Mouse (Mus musculus) kidney, adult 9 months (tissue): ENCODE data around the gene Cxcl1.

Experiments used
- DNase-seq: peaks from one replicate; pipeline ENCODE4 v3.0.0; 2022

Gene Cxcl1

GRCm38 (mm10) chr5:90888661-90889060, 2.4 kb upstream of the Cxcl1 start:
- no peak for DNase-seq

DNA sequence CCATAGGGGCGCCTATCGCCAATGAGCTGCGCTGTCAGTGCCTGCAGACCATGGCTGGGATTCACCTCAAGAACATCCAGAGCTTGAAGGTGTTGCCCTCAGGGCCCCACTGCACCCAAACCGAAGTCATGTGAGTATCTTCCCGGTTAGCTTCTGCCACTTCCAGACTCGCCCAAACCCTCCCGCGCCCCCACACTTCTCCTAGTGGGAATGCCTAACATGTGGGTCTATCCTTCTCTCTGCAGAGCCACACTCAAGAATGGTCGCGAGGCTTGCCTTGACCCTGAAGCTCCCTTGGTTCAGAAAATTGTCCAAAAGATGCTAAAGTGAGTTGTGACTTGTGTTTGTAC, 398 bp downstream of the Cxcl1 start:
- DNase-seq, result no peak

GRCm38 (mm10) chr5:90894231-90894630, 3.2 kb downstream of the Cxcl1 start:
- no peak for DNase-seq

DNA sequence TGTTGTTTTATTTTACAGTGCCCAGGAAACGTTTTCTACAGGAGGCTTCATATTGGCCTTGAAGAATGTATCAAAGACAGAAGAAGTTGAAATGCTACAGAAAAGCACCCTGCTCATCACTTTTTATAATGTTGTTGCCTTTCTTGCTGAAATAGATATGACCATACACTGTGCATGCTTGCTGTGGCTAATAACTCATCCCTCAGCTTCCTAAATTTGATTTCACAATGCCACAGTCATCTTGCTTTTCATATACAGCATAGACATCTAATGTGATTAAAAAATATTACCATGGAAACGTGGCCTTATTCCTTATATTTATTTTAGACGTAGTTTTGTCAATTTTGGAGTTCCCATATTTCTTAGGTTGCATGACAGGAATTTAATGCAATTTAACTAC, 6.4 kb downstream of the Cxcl1 start:
- DNase-seq, result no peak

DNA sequence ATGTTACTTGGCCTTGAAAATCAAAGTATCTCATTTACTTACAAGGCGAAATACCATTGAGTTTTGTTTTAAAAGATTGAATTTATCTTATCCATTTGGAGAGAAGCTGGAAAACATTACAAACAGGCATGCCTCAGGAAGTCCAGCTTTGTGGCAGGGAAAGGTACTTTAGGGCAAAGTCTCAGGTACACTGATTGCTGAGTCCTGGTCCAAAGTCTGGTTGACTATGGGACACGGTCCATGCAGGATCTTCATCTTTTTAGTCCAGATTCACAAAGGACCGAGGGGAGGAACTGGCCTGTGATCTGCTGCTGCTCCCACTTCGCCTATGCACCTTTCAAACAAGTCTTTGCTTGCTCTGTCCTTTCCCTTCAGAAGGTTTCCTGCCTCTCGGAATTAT, 8.3 kb downstream of the Cxcl1 start:
- DNase-seq, result no peak

DNA sequence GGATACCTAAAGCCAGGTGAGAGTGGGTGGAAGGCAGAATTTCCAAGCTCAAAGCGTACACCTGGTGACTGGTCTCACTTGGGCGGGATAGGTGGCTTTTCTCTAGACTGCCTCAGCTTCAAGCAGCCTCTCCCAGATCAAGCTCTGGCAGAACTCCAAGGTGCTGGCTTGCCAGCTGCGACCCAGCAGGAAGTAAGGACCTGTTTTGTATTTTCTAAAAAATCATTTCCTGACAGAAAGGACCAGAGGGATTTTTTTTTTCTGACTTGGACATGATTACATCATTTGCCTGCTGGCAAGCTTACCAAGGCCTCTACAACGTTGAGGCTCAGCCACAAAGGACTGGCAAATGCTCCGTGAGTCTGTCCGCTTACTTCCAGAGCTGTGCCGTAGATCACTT, 9.1 kb downstream of the Cxcl1 start:
- peak; percentile 56 for DNase-seq

DNA sequence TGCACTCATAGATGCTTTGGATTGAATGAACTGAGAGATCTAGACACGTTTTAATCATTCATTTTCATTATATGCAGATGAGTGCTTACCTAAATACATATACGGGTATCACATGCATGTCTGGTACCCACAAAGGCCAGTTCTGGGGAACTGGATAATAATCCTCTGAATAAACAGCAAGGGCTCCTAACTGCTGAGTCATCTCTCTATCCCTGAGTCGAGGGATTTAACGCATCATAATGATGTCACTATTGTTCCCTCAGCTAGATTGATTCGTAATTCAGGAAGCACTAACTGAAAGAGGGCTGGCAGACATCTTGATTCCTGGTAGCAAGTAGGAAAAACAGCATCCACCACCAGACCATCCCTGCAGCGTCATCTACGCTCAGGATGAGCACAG, 9.6 kb downstream of the Cxcl1 start:
- no peak for DNase-seq

GRCm38 (mm10) chr5:90902380-90903260, 11.6 kb downstream of the Cxcl1 start:
- no peak for DNase-seq

DNA sequence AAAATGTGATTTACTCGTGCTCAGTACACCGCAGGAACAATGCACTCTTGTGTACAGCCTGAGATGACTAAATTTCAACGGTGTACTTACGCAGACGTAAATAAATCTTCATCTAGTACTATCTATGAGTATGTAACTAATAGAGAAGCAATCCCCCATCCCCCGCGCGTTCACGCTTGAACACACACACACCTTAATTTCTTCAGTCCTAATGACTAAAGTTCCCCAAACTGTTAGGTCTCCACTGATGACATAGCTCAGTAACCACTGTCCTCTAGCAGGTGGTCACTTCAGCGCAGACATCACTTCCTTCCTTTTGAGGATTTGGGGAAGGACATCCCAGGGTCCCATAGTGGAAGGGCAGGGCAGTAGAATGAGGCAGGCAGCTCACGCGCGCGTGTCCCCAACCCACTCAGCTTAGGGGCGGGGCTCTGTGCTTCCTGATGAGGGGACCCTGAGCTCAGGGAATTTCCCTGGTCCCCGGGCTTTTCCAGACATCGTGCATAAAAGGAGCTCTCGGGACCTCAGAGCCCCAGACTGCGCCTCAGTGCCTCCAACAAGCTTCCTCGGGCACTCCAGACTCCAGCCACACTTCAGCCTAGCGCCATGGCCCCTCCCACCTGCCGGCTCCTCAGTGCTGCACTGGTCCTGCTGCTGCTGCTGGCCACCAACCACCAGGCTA, 12.4 kb downstream of the Cxcl1 start, which contains the start of gene Cxcl2:
Gene Cxcl2, plus strand, starts transcription at position 533 of the 682 bp plus-strand sequence.
- no peak for DNase-seq

DNA sequence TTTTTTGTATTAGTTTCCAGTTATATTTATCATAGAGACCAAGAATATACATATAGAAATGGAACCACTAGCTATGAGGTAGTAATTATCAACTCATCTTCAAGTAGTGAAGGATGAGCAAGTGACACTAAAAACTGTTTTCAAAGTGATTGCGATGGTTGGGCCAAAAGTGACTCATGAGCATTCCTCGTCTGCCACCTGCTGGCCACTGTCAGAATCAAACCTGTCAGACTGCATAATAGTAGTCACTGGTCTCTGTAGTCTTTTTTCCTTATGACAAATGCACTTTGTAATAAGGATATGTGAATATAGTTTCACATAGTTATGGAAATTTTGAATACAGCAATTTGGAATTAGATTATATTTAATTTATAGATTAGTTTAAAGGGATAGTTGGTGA, 17.9 kb downstream of the Cxcl1 start:
- DNase-seq, result peak; percentile 73

GRCm38 (mm10) chr5:90919495-90919894, 28.5 kb downstream of the Cxcl1 start:
- DNase-seq, result no peak

DNA sequence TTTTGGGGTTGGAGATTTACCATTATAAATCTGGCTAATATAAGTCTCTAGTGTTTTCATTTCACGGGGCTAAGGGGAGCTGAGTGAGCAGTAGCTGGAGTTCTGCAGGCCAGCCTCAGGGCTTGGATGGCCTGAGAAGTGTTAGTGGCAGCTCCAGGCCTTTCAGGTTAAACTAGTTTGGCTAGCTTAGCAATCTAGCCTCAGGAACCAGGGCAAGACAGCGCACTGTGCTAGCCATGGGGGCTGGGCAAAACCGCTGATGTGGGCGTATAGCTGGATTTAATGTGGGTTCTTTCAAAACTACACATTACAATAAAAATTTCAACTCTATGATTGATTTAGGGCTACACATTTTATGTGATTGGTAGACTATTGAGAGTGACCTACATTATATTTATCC, 31.9 kb downstream of the Cxcl1 start:
- no peak for DNase-seq

- DNase-seq, result no peak
Measured at GRCm38 (mm10) chr5:90930546-90930945, 39.5 kb downstream of the Cxcl1 start.

- DNase-seq, result peak; percentile 82
Measured at GRCm38 (mm10) chr5:90930971-90931851, 40.2 kb downstream of the Cxcl1 start, which contains the start of gene Mthfd2l. Gene Mthfd2l, plus strand, starts transcription at chr5:90931117.

- DNase-seq, result no peak
Measured at GRCm38 (mm10) chr5:90931911-90932310, 40.9 kb downstream of the Cxcl1 start.

DNA sequence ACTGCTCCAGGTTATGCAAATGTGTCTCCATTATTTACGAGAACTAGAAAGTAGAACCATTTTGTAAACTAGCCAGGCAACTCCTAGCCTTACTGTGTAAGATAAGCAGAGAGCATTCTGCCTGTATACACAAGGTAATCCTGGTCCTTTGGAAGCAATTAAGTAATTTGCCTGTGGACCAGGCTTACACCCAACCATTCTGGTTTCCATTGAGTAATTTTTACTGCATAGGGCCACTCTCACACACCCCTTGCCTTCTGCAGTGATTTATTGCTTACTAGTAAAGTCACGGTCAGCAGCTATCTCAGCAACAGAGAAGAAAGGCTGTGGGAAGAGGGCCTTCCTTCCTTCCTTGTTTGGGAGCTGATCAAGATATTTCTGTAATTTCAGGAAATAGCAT, 45.7 kb downstream of the Cxcl1 start:
- no peak for DNase-seq
